Mouse (Mus musculus): ENCODE data around the gene Cenpm. TPM values are rescaled to one million over a fixed set of nuclear protein-coding genes. Genes with fewer than 3 reads are reported as not detected.

The Cenpm gene
- total and polyA plus RNA-seq, 2 experiments from 2014 or later: 16.7 to 22.5 TPM

GRCm38 (mm10) chr15:82213222-82213621 is 31.3 kb downstream of the Cenpm start:
- Histone ChIP-seq H3K9me3 (replicated peaks; ENCODE audit: control insufficient read depth, low read length) (no peaks in the 10 kb centered on the region), H3K4me1 (ENCODE audit: control insufficient read depth, insufficient read depth) (peaks cover 14% of the 10 kb centered on the region), H3K36me3 (replicated peaks; ENCODE audit: control insufficient read depth, insufficient read depth, low read length) (no peaks in the 10 kb centered on the region), H3K9ac (replicated peaks; ENCODE audit: low read depth, low read length) (no peak overlapping the region), H3K27ac (ENCODE audit: low read depth) (no peak overlapping the region), H3K4me2 (ENCODE audit: low read depth, low read length) (no peak overlapping the region), H3K4me3 (ENCODE audit: low read depth, low read length) (no peak overlapping the region), H3K27me3 (ENCODE audit: control insufficient read depth, insufficient read depth, low read length) (peaks cover 92% of the 10 kb centered on the region)
- TF ChIP-seq CTCF (IDR thresholded peaks at IDR 0.05; ENCODE audit: low read depth): no peak
- no peak for TF ChIP-seq EP300 (IDR thresholded peaks at IDR 0.05; ENCODE audit: low read depth)
- ATAC-seq (ENCODE audit: insufficient read depth, low read depth): no peak
- 28% methylated on average over 4 of the region's 4 CpGs for WGBS
- DNase-seq (ENCODE audit: low spot score): no peak

- Histone ChIP-seq H3K9ac (replicated peaks; ENCODE audit: low read depth, low read length) (no peak within 1 kb of the TSS), H3K4me3 (ENCODE audit: low read depth, low read length) (peak within 1 kb of the TSS; percentile 51), H3K27ac (ENCODE audit: low read depth) (no peak within 1 kb of the TSS), H3K27me3 (ENCODE audit: control insufficient read depth, insufficient read depth, low read length) (peaks cover 92% of the 10 kb centered on the region), H3K4me1 (ENCODE audit: control insufficient read depth, insufficient read depth) (peaks cover 14% of the 10 kb centered on the region), H3K4me2 (ENCODE audit: low read depth, low read length) (peak within 1 kb of the TSS; percentile 72), H3K36me3 (replicated peaks; ENCODE audit: control insufficient read depth, insufficient read depth, low read length) (no peaks in the 10 kb centered on the region), H3K9me3 (replicated peaks; ENCODE audit: control insufficient read depth, low read length) (no peaks in the 10 kb centered on the region)
- TF ChIP-seq CTCF (IDR thresholded peaks at IDR 0.05; ENCODE audit: low read depth) (no peak), EP300 (IDR thresholded peaks at IDR 0.05; ENCODE audit: low read depth) (no peak)
- WGBS: under 1% methylated on average over 22 of the region's 34 CpGs
- DNase-seq (ENCODE audit: low spot score) (no peak), ATAC-seq (ENCODE audit: insufficient read depth, low read depth) (no peak)
Measured at GRCm38 (mm10) chr15:82212752-82213063, 31.8 kb downstream of the Cenpm start, which contains the start of gene Shisa8. Gene Shisa8 (minus strand): TSS chr15:82212815.

GRCm38 (mm10) chr15:82211911-82212751 is 32.4 kb downstream of the Cenpm start:
- Histone ChIP-seq H3K36me3 (replicated peaks; ENCODE audit: control insufficient read depth, insufficient read depth, low read length) (no peaks in the 10 kb centered on the region), H3K9me3 (replicated peaks; ENCODE audit: control insufficient read depth, low read length) (no peaks in the 10 kb centered on the region), H3K9ac (replicated peaks; ENCODE audit: low read depth, low read length) (no peak overlapping the region), H3K27me3 (ENCODE audit: control insufficient read depth, insufficient read depth, low read length) (peaks cover 95% of the 10 kb centered on the region), H3K27ac (ENCODE audit: low read depth) (no peak overlapping the region), H3K4me2 (ENCODE audit: low read depth, low read length) (peak overlapping the region; percentile 72), H3K4me1 (ENCODE audit: control insufficient read depth, insufficient read depth) (peaks cover 15% of the 10 kb centered on the region), H3K4me3 (ENCODE audit: low read depth, low read length) (peak overlapping the region; percentile 51)
- TF ChIP-seq EP300 (IDR thresholded peaks at IDR 0.05; ENCODE audit: low read depth) (no peak), CTCF (IDR thresholded peaks at IDR 0.05; ENCODE audit: low read depth) (0 out of 2 replicates have a peak, but pooled peaks have one; percentile 22)
- DNase-seq (ENCODE audit: low spot score) (no peak), ATAC-seq (ENCODE audit: insufficient read depth, low read depth) (peak; percentile 42)
- WGBS: under 1% methylated on average over 105 of the region's 112 CpGs

- Histone ChIP-seq H3K27me3 (ENCODE audit: control insufficient read depth, insufficient read depth, low read length) (peaks cover 89% of the 10 kb centered on the region), H3K4me1 (ENCODE audit: control insufficient read depth, insufficient read depth) (peaks cover 21% of the 10 kb centered on the region), H3K9me3 (replicated peaks; ENCODE audit: control insufficient read depth, low read length) (no peaks in the 10 kb centered on the region), H3K36me3 (replicated peaks; ENCODE audit: control insufficient read depth, insufficient read depth, low read length) (no peaks in the 10 kb centered on the region), H3K4me2 (ENCODE audit: low read depth, low read length) (peak overlapping the region; percentile 72), H3K9ac (replicated peaks; ENCODE audit: low read depth, low read length) (no peak overlapping the region), H3K4me3 (ENCODE audit: low read depth, low read length) (peak overlapping the region; percentile 51), H3K27ac (ENCODE audit: low read depth) (no peak overlapping the region)
- no peak for TF ChIP-seq CTCF (IDR thresholded peaks at IDR 0.05; ENCODE audit: low read depth)
- no peak for TF ChIP-seq EP300 (IDR thresholded peaks at IDR 0.05; ENCODE audit: low read depth)
- ATAC-seq (ENCODE audit: insufficient read depth, low read depth) (no peak), DNase-seq (ENCODE audit: low spot score) (no peak)
- WGBS: 3% methylated on average over 11 of the region's 11 CpGs
Measured at GRCm38 (mm10) chr15:82211281-82211680, 33.3 kb downstream of the Cenpm start.

DNA sequence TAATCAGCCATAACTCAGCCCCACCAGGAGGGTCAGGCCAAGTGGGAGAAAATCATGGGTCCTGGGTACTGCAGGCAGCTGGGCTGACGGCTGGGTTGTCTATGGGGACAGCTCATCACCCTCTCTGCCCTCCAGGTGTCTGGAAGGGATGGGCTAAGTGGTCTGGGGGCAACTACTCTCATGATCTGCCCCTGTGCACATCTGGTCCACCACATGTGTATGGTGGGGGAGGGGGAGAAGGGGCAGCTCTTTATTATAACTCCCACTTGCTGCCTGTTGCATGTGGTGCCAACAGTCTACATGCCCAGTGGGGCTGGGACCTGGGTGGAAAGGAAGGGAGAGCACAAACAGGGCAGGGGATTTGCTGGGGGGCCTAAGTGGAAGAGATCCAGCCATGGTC is 33.7 kb downstream of the Cenpm start:
- peaks cover 21% of the 10 kb centered on the region for H3K4me1 ChIP-seq (ENCODE audit: control insufficient read depth, insufficient read depth)
- H3K4me3 ChIP-seq (ENCODE audit: low read depth, low read length): no peak overlapping the region
- no peak for TF ChIP-seq EP300 (IDR thresholded peaks at IDR 0.05; ENCODE audit: low read depth)
- TF ChIP-seq CTCF (IDR thresholded peaks at IDR 0.05; ENCODE audit: low read depth): no peak
- H3K27me3 ChIP-seq (ENCODE audit: control insufficient read depth, insufficient read depth, low read length): peaks cover 85% of the 10 kb centered on the region
- no peaks in the 10 kb centered on the region for H3K36me3 ChIP-seq (replicated peaks; ENCODE audit: control insufficient read depth, insufficient read depth, low read length)
- 70% methylated on average over 1 of the region's 1 CpGs for whole genome bisulfite sequencing
- H3K27ac ChIP-seq (ENCODE audit: low read depth): no peak overlapping the region
- no peak overlapping the region for H3K9ac ChIP-seq (replicated peaks; ENCODE audit: low read depth, low read length)
- H3K4me2 ChIP-seq (ENCODE audit: low read depth, low read length): no peak overlapping the region
- ATAC-seq (ENCODE audit: insufficient read depth, low read depth): no peak
- H3K9me3 ChIP-seq (replicated peaks; ENCODE audit: control insufficient read depth, low read length): no peaks in the 10 kb centered on the region
- no peak for DNase-seq (ENCODE audit: low spot score)

Measured in heart, postnatal 0 days (tissue).